Mouse (Mus musculus): ENCODE data around the gene Rhpn2. TPM values are rescaled to one million over a fixed set of nuclear protein-coding genes. Genes with fewer than 3 reads are reported as not detected.

The Rhpn2 gene
- polyA plus RNA-seq (2012; rRNA removed) = 1.8 and 2.3 TPM in 2 replicates

DNA sequence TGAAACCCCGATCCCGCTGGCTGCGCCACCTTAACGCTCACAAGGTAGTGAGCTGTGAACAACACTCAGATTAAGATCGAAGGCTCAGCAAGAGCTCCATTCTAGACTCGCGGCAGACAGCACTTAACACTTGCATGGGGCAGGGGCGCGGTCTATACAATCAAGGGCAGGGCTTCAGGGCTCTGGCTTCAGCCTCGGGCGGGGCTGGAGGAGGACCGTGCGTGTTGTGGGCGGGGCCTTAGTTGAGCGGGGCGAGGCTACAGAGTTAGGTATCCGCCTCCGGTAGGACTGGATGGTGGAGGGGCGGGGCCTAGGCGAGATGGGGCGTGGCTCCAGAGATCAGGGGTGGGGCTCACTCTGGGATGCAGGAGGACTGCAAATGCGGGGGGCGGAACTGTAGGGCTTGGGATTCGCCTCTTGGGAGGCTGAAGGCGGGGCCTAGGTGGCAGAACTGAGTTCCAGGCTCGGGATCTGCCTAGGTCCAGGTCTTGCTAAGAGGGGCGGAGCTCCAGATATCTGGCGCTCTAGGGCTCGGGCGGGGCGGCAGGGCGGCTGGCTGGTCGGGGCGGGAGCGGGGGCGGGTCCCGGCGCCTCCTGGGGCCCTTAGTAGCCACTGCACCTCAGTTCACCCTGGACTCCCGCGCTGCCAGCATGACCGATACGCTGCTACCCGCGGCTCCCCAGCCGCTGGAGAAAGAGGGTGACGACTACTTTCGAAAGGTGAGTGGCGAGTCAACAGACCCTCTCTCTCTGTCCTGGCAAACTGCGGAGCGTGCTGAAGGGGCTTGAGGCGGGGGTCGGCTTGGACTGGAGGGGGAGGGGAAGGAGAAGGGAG, at the start of gene Rhpn2:
Rhpn2 (plus strand) TSS at position 479 of the 835 bp plus-strand sequence.

DNA sequence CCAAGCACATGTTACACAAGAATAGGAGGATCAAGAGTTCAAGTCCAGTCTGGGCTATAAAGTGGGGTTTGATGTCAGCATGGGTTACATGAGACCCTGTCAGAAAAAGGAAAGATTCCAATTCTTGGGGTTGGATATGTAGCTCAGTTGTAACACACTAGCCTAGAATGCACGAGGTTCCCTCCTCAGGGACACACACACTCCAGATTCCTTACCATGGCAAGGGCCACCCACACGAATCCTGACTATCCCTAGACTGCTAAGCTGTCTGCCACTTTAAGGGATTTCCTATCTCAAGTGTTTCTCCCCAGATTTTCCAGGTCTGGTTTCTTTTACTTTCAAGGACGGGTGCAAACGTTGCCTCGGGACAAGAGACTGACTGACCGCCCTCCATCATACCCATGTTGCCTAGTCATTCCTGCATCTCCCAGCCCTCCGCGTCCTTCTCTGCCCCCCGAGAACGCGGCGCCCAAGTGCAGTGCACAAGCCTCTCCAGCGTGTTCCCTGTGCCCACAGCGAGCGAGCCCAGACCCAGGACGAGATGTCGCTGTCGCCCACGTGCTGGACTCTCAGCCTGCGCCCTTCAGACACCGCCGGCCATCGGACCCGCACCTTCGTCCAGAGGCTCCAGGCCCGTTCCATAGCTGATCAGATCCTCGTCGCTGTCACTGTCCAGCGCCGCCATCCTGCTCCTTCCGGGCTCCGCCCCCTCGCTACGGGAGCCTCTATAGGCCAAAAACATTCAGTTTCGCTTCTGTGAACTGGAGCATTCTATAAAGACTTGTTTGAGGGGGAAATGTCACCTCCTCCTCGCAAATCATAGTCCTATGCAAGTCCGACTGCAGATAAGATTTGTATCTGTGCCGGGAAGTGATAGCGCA, 16.0 kb upstream of the Rhpn2 start, which contains the start of gene Gpatch1:
Gpatch1 (minus strand) TSS at position 712 of the 881 bp plus-strand sequence.

GRCm38 (mm10) chr7:35396542-35397168, 62.7 kb downstream of the Rhpn2 start, which contains the start of the genes Faap24 and Cep89:
TSS of gene Faap24 (minus strand) at chr7:35396836.
TSS of gene Cep89 (plus strand) at chr7:35397035.

Other genes with a start within 250 kb of the Rhpn2 start
- gene Cebpa, start 214.9 kb upstream of the Rhpn2 start, polyA plus RNA-seq (2012; rRNA removed) = 2.0 and 3.0 TPM in 2 replicates
- gene Slc7a10, start 147.8 kb upstream of the Rhpn2 start, polyA plus RNA-seq (2012; rRNA removed) = 0.43 and 0.55 TPM in 2 replicates
- 54.1 and 59.3 TPM in 2 replicates for gene Lrp3, start 118.7 kb upstream of the Rhpn2 start, polyA plus RNA-seq (2012; rRNA removed)
- gene Gpatch1, start 15.7 kb upstream of the Rhpn2 start, polyA plus RNA-seq (2012; rRNA removed) = 12.8 and 17.5 TPM in 2 replicates
- gene Faap24, start 62.7 kb downstream of the Rhpn2 start, polyA plus RNA-seq (2012; rRNA removed) = 7.8 and 8.8 TPM in 2 replicates
- 47.0 and 88.6 TPM in 2 replicates for gene Cep89, start 62.9 kb downstream of the Rhpn2 start, polyA plus RNA-seq (2012; rRNA removed)
- 0.37 and 0.93 TPM in 2 replicates for gene Slc7a9, start 114.6 kb downstream of the Rhpn2 start, polyA plus RNA-seq (2012; rRNA removed)
- 0.11 TPM in 1 of 2 replicates, not detected in the other for gene Tdrd12, start 203.6 kb downstream of the Rhpn2 start, polyA plus RNA-seq (2012; rRNA removed)
- 26.7 and 34.5 TPM in 2 replicates for gene Nudt19, start 222.1 kb downstream of the Rhpn2 start, polyA plus RNA-seq (2012; rRNA removed)